Mouse (Mus musculus) forebrain, embryonic 14.5 days (tissue): ENCODE measurements around the gene Slfn5. TPM values are rescaled to one million over a fixed set of nuclear protein-coding genes. Genes with fewer than 3 reads are reported as not detected.
"Not testable (repeated sequence)": the region's sequence is repeated elsewhere in the genome, so short reads cannot be mapped to it uniquely, and the experiment has no call there.

ENCODE experiments used
- ATAC-seq: fragments of 200-750 bp; cut with Nextera tagmentation; 2 replicates; pipeline ENCODE4 v1.8.0; 2017; ENCODE audit warnings: mild to moderate bottlenecking, moderate library complexity
- DNase-seq: peaks from one replicate; pipeline ENCODE4 v3.0.0-alpha.2; 2015; ENCODE audit warnings: low spot score
- H3K27ac ChIP-seq: fragments of 300-500 bp; sonication (generic); 2 replicates; pipeline ENCODE4 v1.5.1; 2014; ENCODE audit warnings: low read depth, mild to moderate bottlenecking, control low read depth, low read length, moderate library complexity
- H3K27me3 ChIP-seq: fragments of 300-500 bp; sonication (generic); replicated peaks from 2 replicates; pipeline ENCODE4 v1.6.1; 2014; ENCODE audit warnings: low read length, control low read depth, mixed read lengths; ENCODE audit not compliant: control insufficient read depth, insufficient read depth
- H3K36me3 ChIP-seq: fragments of 300-500 bp; sonication (generic); 2 replicates; pipeline ENCODE4 v1.6.1; 2014; ENCODE audit warnings: low read length, control low read depth; ENCODE audit not compliant: control insufficient read depth, insufficient read depth
- H3K4me1 ChIP-seq: fragments of 300-500 bp; sonication (generic); 2 replicates; pipeline ENCODE4 v1.6.1; 2014; ENCODE audit warnings: antibody characterized with exemption, low read length, control low read depth; ENCODE audit not compliant: control insufficient read depth, insufficient read depth
- H3K4me2 ChIP-seq: fragments of 300-500 bp; sonication (generic); 2 replicates; pipeline ENCODE4 v1.6.1; 2014; ENCODE audit warnings: mild to moderate bottlenecking, control low read depth, low read length
- H3K4me3 ChIP-seq: fragments of 300-500 bp; sonication (generic); 2 replicates; pipeline ENCODE4 v1.5.1; 2014; ENCODE audit warnings: low read depth, low read length, control low read depth
- H3K9ac ChIP-seq: fragments of 300-500 bp; sonication (generic); 2 replicates; pipeline ENCODE4 v1.6.1; 2014; ENCODE audit warnings: mild to moderate bottlenecking, low read length, control low read depth, moderate library complexity
- H3K9me3 ChIP-seq: fragments of 300-500 bp; sonication (generic); replicated peaks from 2 replicates; pipeline ENCODE4 v1.6.1; 2016; ENCODE audit warnings: low read length, control low read depth, mixed read lengths; ENCODE audit not compliant: control insufficient read depth
- WGBS: fragments of 180-500 bp; shearing (Covaris S2); extraction: QIAGEN DNeasy Blood & Tissue Kit; methylation state at CpG from one replicate; pipeline ENCODE4 v1.1.7; 2014; 5-methylcytosine and 5-hydroxymethylcytosine counted together
- polyA plus RNA-seq: library from polyadenylated mRNA; unstranded; fragments of >200 nt; fragmentation: Nextera tagmentation; extraction: Ambion mirVana; gene quantifications from 2 replicates; pipeline ENCODE4 v1.2.1, GENCODE M21; 2014

Slfn5 gene
- polyA plus RNA-seq, 1 experiment from 2014 or later, result 0.41 TPM

- Histone ChIP-seq H3K4me1 (no peaks in the 10 kb centered on the region), H3K27me3 (no peaks in the 10 kb centered on the region), H3K9me3 (no peaks in the 10 kb centered on the region), H3K4me3 (no peak overlapping the region), H3K27ac (no peak overlapping the region), H3K9ac (peak overlapping the region; percentile 43), H3K4me2 (peak overlapping the region; percentile 45), H3K36me3 (no peaks in the 10 kb centered on the region)
- 8% methylated on average over 16 of the region's 16 CpGs for WGBS
- ATAC-seq (peak; percentile 62; the same call in 1 of the 2 replicates), DNase-seq (peak; percentile 85)
These were observed 36.3 kb upstream of the Slfn5 start for GRCm38 (mm10) chr11:82914711-82915352.

DNA sequence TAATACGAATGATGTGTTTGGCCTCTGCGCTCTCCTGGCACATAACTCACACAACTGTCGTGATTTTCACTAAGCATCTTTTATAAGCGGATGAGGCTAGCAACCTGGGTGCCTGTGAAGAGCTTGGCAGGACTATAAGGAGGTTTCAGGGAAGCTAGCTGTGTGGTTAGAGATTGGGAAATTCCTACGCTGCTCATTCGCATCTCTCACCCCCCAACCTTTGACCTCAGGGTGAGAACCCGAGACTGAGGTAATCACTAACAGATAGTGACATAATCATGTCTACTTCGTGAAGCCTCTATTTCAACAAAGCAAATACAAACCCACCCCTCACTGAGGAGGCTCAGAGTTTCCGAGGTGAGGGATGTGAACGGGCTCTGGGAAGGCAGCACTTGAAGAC lies 30.4 kb upstream of the Slfn5 start:
- H3K9ac ChIP-seq, result no peak overlapping the region
- no peaks in the 10 kb centered on the region for H3K27me3 ChIP-seq
- no peak overlapping the region for H3K4me3 ChIP-seq
- H3K4me1 ChIP-seq, result no peaks in the 10 kb centered on the region
- H3K36me3 ChIP-seq, result no peaks in the 10 kb centered on the region
- DNase-seq, result no peak
- H3K4me2 ChIP-seq, result no peak overlapping the region
- no peak overlapping the region for H3K27ac ChIP-seq
- no peak for ATAC-seq
- H3K9me3 ChIP-seq, result no peaks in the 10 kb centered on the region
- 66% methylated on average over 10 of the region's 10 CpGs for WGBS

DNA sequence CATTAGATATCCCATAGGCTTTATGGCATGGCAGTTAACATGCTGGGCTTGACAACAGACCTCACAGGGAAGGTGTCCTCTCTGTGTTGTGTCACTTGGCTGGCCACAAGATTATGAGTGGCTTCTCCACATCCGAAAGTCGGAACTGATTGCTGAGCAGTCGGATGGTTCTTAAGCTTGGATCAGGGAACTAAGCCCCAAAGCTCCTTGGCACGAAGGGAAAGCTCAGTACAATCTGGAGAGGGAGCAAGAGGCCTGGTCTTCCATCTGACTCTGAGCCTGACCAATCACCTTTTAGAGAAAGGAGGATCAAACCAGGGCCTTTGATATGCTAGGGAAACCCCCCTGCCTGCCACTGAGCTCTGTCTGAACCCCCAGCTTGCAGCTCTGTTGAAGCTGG lies 29.5 kb upstream of the Slfn5 start:
- Histone ChIP-seq H3K27ac (no peak overlapping the region), H3K4me3 (no peak overlapping the region), H3K27me3 (no peaks in the 10 kb centered on the region), H3K4me2 (no peak overlapping the region), H3K9ac (no peak overlapping the region), H3K9me3 (no peaks in the 10 kb centered on the region), H3K36me3 (no peaks in the 10 kb centered on the region), H3K4me1 (no peaks in the 10 kb centered on the region)
- no peak for DNase-seq
- 81% methylated on average over 4 of the region's 4 CpGs for WGBS
- ATAC-seq, result no peak

DNA sequence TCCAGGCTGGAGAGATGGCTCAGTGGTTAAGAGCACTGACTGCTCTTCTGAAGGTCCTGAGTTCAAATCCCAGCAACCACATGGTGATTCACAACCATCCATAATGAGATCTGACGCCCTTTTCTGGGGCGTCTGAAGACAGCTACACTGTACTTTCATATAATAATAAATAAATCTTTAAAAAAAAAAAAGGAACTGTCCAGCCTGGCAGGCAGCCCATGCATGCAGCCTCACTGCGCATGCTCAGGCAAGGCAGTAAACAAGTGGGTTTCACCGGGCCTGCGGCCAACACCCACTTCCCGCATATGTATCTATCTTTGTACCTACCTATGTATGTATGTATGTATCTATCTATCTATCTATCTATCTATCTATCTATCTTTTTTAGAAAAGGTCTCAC lies 27.2 kb upstream of the Slfn5 start:
- H3K4me1 ChIP-seq, ATAC-seq, H3K27ac ChIP-seq, H3K4me3 ChIP-seq, DNase-seq, H3K4me2 ChIP-seq, H3K27me3 ChIP-seq, H3K9ac ChIP-seq, H3K9me3 ChIP-seq, H3K36me3 ChIP-seq: not testable (repeated sequence)
- 88% methylated on average over 6 of the region's 6 CpGs for WGBS

GRCm38 (mm10) chr11:82928897-82929632 lies 22.1 kb upstream of the Slfn5 start:
- Histone ChIP-seq H3K27me3 (peaks cover 29% of the 10 kb centered on the region), H3K9me3 (no peaks in the 10 kb centered on the region), H3K27ac (no peak overlapping the region), H3K4me3 (no peak overlapping the region), H3K4me2 (no peak overlapping the region), H3K9ac (no peak overlapping the region), H3K4me1 (peaks cover 4% of the 10 kb centered on the region; the same call in 1 of the 2 replicates), H3K36me3 (no peaks in the 10 kb centered on the region)
- ATAC-seq (no peak), DNase-seq (no peak)
- WGBS, result 37% methylated on average over 20 of the region's 20 CpGs

DNA sequence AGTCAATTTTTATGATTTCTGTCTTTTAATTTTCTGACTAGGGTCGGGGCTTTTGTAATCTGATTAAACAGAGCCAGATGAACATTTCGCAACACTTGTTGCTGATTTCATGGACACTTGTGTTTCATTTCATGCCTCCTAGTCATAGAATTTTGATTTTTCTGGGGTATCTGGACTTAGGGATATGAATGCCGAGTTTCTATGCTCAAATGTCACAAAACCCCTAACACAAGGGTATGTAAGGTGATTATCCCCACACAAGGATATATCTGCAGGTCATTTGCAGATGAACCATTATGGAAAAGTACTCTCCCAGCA lies 21.6 kb upstream of the Slfn5 start:
- Histone ChIP-seq H3K27me3 (peaks cover 35% of the 10 kb centered on the region), H3K27ac (no peak overlapping the region), H3K4me2 (no peak overlapping the region), H3K9ac (no peak overlapping the region), H3K4me3 (no peak overlapping the region), H3K4me1 (peaks cover 4% of the 10 kb centered on the region; the same call in 1 of the 2 replicates), H3K9me3 (no peaks in the 10 kb centered on the region), H3K36me3 (no peaks in the 10 kb centered on the region)
- DNase-seq (peak; percentile 24), ATAC-seq (no peak)
- WGBS, result 53% methylated on average over 3 of the region's 3 CpGs

GRCm38 (mm10) chr11:82930391-82930955 lies 20.7 kb upstream of the Slfn5 start:
- not testable (repeated sequence) for H3K9ac ChIP-seq, H3K9me3 ChIP-seq, H3K36me3 ChIP-seq, DNase-seq, ATAC-seq, H3K4me1 ChIP-seq, H3K27ac ChIP-seq
- 1% methylated on average over 64 of the region's 85 CpGs for WGBS
- Histone ChIP-seq H3K4me2 (peak overlapping the region; percentile 93), H3K4me3 (peak overlapping the region; percentile 44), H3K27me3 (peaks cover 40% of the 10 kb centered on the region)

- Histone ChIP-seq H3K4me3 (peak overlapping the region; percentile 44), H3K27me3 (peaks cover 46% of the 10 kb centered on the region), H3K9ac (peak overlapping the region; percentile 41; the same call in 1 of the 2 replicates), H3K4me2 (peak overlapping the region; percentile 93)
- H3K4me1 ChIP-seq, H3K27ac ChIP-seq, H3K9me3 ChIP-seq, H3K36me3 ChIP-seq, ATAC-seq: not testable (repeated sequence)
- WGBS, result under 1% methylated on average over 57 of the region's 63 CpGs
- DNase-seq, result peak; percentile 30
These were observed 20.0 kb upstream of the Slfn5 start for GRCm38 (mm10) chr11:82931161-82931560.
